Mouse (Mus musculus): ENCODE measurements at regions not wholly inside any gene's neighbourhood (a gene's known extent, or its start where the extent isn't known, plus 50 kb on each side); places are given as distances from the start of the nearest gene placed in this dataset.
A peak's percentile ranks its signal among the peaks of the same experiment; 100 is the strongest.

- DNase-seq (ENCODE audit: low read depth, low spot score) = no peak
Observed at GRCm38 (mm10) chr7:63313096-63313495, 100.7 kb upstream of the Chrna7 start.

GRCm38 (mm10) chr7:63319594-63319993 is 107.2 kb upstream of the Chrna7 start:
- DNase-seq (ENCODE audit: low read depth, low spot score) = peak; percentile 41

- no peak for DNase-seq (ENCODE audit: low read depth, low spot score)
Observed at GRCm38 (mm10) chr7:63321171-63321570, 108.8 kb upstream of the Chrna7 start.

- peak; percentile 62 for DNase-seq (ENCODE audit: low read depth, low spot score)
Observed at GRCm38 (mm10) chr7:63321951-63322710, 109.8 kb upstream of the Chrna7 start.

- DNase-seq (ENCODE audit: low read depth, low spot score) = peak; percentile 29
Observed at GRCm38 (mm10) chr7:63335146-63335545, 109.4 kb upstream of the Otud7a start.

GRCm38 (mm10) chr7:63336072-63336471 is 108.5 kb upstream of the Otud7a start:
- DNase-seq (ENCODE audit: low read depth, low spot score) = no peak

GRCm38 (mm10) chr7:63341716-63342115 is 102.8 kb upstream of the Otud7a start:
- no peak for DNase-seq (ENCODE audit: low read depth, low spot score)

GRCm38 (mm10) chr7:63345671-63346392 is 98.7 kb upstream of the Otud7a start:
- DNase-seq (ENCODE audit: low read depth, low spot score) = peak; percentile 28

GRCm38 (mm10) chr7:63346393-63346730 is 98.2 kb upstream of the Otud7a start:
- DNase-seq (ENCODE audit: low read depth, low spot score) = no peak

Data from retina, postnatal 7 days (tissue).